Mouse (Mus musculus) brown adipose tissue, adult 24 weeks (tissue): ENCODE results near the gene Szt2. TPM values are rescaled to one million over a fixed set of nuclear protein-coding genes. Genes with fewer than 3 reads are reported as not detected.
A peak's percentile ranks its signal among the peaks of the same experiment; 100 is the strongest.

Experiments
- H3K27ac ChIP-seq: fragments of 200-500 bp; replicated peaks from 2 replicates; pipeline ENCODE4 v1.5.1; 2012; ENCODE audit warnings: low read depth, mild to moderate bottlenecking, low read length
- H3K4me1 ChIP-seq: fragments of 200-500 bp; 2 replicates; pipeline ENCODE4 v1.6.1; 2012; ENCODE audit warnings: low read length, mixed read lengths; ENCODE audit not compliant: control insufficient read depth, insufficient read depth, insufficient read length
- H3K4me3 ChIP-seq: fragments of 200-500 bp; 2 replicates; pipeline ENCODE4 v1.5.1; 2012; ENCODE audit warnings: low read depth, mild to moderate bottlenecking, low read length, moderate library complexity; ENCODE audit not compliant: insufficient read depth
- polyA plus RNA-seq: library from polyadenylated mRNA; stranded (reverse); fragments of >200 nt; gene quantifications from 2 replicates; pipeline ENCODE4 v1.2.4, GENCODE M21; 2012; ENCODE audit not compliant: missing spikeins, insufficient read depth, insufficient read length

The Szt2 gene
- polyA plus RNA-seq, 1 experiment = 4.0 TPM

- Histone ChIP-seq H3K4me1 (peaks cover 7% of the 10 kb centered on the region; the same call in 1 of the 2 replicates), H3K27ac (no peak overlapping the region), H3K4me3 (no peak overlapping the region)
Measured at GRCm38 (mm10) chr4:118425374-118425773, 16.3 kb upstream of the Szt2 start.

- peaks cover 7% of the 10 kb centered on the region; the same call in 1 of the 2 replicates for H3K4me1 ChIP-seq
- no peak overlapping the region for H3K27ac ChIP-seq
- no peak overlapping the region for H3K4me3 ChIP-seq
Measured at GRCm38 (mm10) chr4:118424541-118425160, 15.6 kb upstream of the Szt2 start.

GRCm38 (mm10) chr4:118421384-118421783 is 12.3 kb upstream of the Szt2 start:
- no peaks in the 10 kb centered on the region for H3K4me1 ChIP-seq
- H3K27ac ChIP-seq = no peak overlapping the region

GRCm38 (mm10) chr4:118417112-118417797 is 8.2 kb upstream of the Szt2 start:
- Histone ChIP-seq H3K4me1 (no peaks in the 10 kb centered on the region), H3K4me3 (no peak overlapping the region), H3K27ac (no peak overlapping the region)

More at GRCm38 (mm10) chr4:118421384-118421783, 12.3 kb upstream of the Szt2 start:
- H3K4me3 ChIP-seq = no peak overlapping the region

GRCm38 (mm10) chr4:118416329-118416728 is 7.3 kb upstream of the Szt2 start:
- Histone ChIP-seq H3K4me3 (no peak overlapping the region), H3K27ac (no peak overlapping the region), H3K4me1 (no peaks in the 10 kb centered on the region)

GRCm38 (mm10) chr4:118415779-118416178 is 6.7 kb upstream of the Szt2 start:
- H3K4me3 ChIP-seq = no peak overlapping the region
- no peaks in the 10 kb centered on the region for H3K4me1 ChIP-seq
- no peak overlapping the region for H3K27ac ChIP-seq

- Histone ChIP-seq H3K27ac (no peak overlapping the region), H3K4me3 (no peak overlapping the region), H3K4me1 (peaks cover 6% of the 10 kb centered on the region; the same call in 1 of the 2 replicates)
Measured at GRCm38 (mm10) chr4:118413553-118413952, 4.5 kb upstream of the Szt2 start.

GRCm38 (mm10) chr4:118410871-118411270 is 1.8 kb upstream of the Szt2 start:
- Histone ChIP-seq H3K4me3 (peak overlapping the region; percentile 6; the same call in 1 of the 2 replicates), H3K4me1 (peaks cover 9% of the 10 kb centered on the region; the same call in 1 of the 2 replicates), H3K27ac (no peak overlapping the region)

- no peaks in the 10 kb centered on the region for H3K4me1 ChIP-seq
- H3K4me3 ChIP-seq = no peak overlapping the region
- no peak overlapping the region for H3K27ac ChIP-seq
Measured at GRCm38 (mm10) chr4:118402701-118403100, 6.4 kb downstream of the Szt2 start.

GRCm38 (mm10) chr4:118401918-118402317 is 7.2 kb downstream of the Szt2 start:
- no peak overlapping the region for H3K4me3 ChIP-seq
- H3K27ac ChIP-seq = no peak overlapping the region
- H3K4me1 ChIP-seq = no peaks in the 10 kb centered on the region

- no peaks in the 10 kb centered on the region for H3K4me1 ChIP-seq
- H3K4me3 ChIP-seq = no peak overlapping the region
- no peak overlapping the region for H3K27ac ChIP-seq
Measured at GRCm38 (mm10) chr4:118401421-118401820, 7.7 kb downstream of the Szt2 start.

GRCm38 (mm10) chr4:118398400-118398799 is 10.7 kb downstream of the Szt2 start:
- Histone ChIP-seq H3K4me1 (no peaks in the 10 kb centered on the region), H3K27ac (no peak overlapping the region), H3K4me3 (no peak overlapping the region)

- Histone ChIP-seq H3K4me1 (no peaks in the 10 kb centered on the region), H3K27ac (no peak overlapping the region), H3K4me3 (no peak overlapping the region)
Measured at GRCm38 (mm10) chr4:118396433-118396832, 12.6 kb downstream of the Szt2 start.

- no peaks in the 10 kb centered on the region for H3K4me1 ChIP-seq
- H3K27ac ChIP-seq = no peak overlapping the region
- H3K4me3 ChIP-seq = no peak overlapping the region
Measured at GRCm38 (mm10) chr4:118395289-118395688, 13.8 kb downstream of the Szt2 start.

- no peak overlapping the region for H3K27ac ChIP-seq
- no peaks in the 10 kb centered on the region for H3K4me1 ChIP-seq
- no peak overlapping the region for H3K4me3 ChIP-seq
Measured at GRCm38 (mm10) chr4:118394505-118394904, 14.6 kb downstream of the Szt2 start.

GRCm38 (mm10) chr4:118390146-118390545 is 18.9 kb downstream of the Szt2 start:
- no peak overlapping the region for H3K4me3 ChIP-seq
- no peak overlapping the region for H3K27ac ChIP-seq
- no peaks in the 10 kb centered on the region for H3K4me1 ChIP-seq
